Mouse (Mus musculus) intestine, embryonic 15.5 days (tissue): Measurements from ENCODE around the gene Eif2d. TPM values are rescaled to one million over a fixed set of nuclear protein-coding genes. Genes with fewer than 3 reads are reported as not detected.
"Not testable (repeated sequence)": the region's sequence is repeated elsewhere in the genome, so short reads cannot be mapped to it uniquely, and the experiment has no call there.

Experiments
- ATAC-seq: fragments of 200-750 bp; cut with Nextera tagmentation; 2 replicates; pipeline ENCODE4 v1.8.0; 2017; ENCODE audit warnings: moderate TSS enrichment, moderate library complexity
- H3K27ac ChIP-seq: fragments of 300-500 bp; sonication (generic); 2 replicates; pipeline ENCODE4 v1.5.1; 2015; ENCODE audit warnings: mild to moderate bottlenecking, inconsistent platforms
- H3K27me3 ChIP-seq: fragments of 300-500 bp; sonication (generic); replicated peaks from 2 replicates; pipeline ENCODE4 v1.6.1; 2015; ENCODE audit warnings: inconsistent platforms
- H3K36me3 ChIP-seq: fragments of 300-500 bp; sonication (generic); 2 replicates; pipeline ENCODE4 v1.6.1; 2015; ENCODE audit warnings: inconsistent platforms
- H3K4me1 ChIP-seq: fragments of 300-500 bp; sonication (generic); replicated peaks from 2 replicates; pipeline ENCODE4 v1.6.1; 2015; ENCODE audit warnings: inconsistent platforms
- H3K4me2 ChIP-seq: fragments of 300-500 bp; sonication (generic); replicated peaks from 2 replicates; pipeline ENCODE4 v1.6.1; 2015; ENCODE audit warnings: mild to moderate bottlenecking, inconsistent platforms
- H3K4me3 ChIP-seq: fragments of 300-500 bp; sonication (generic); replicated peaks from 2 replicates; pipeline ENCODE4 v1.5.1; 2015; ENCODE audit warnings: inconsistent platforms
- H3K9ac ChIP-seq: fragments of 300-500 bp; sonication (generic); 2 replicates; pipeline ENCODE4 v1.6.1; 2015; ENCODE audit warnings: inconsistent platforms
- H3K9me3 ChIP-seq: fragments of 300-500 bp; sonication (generic); 2 replicates; pipeline ENCODE4 v1.6.1; 2016; ENCODE audit warnings: inconsistent platforms
- WGBS: fragments of 180-500 bp; shearing (Covaris S2); methylation state at CpG from one replicate; pipeline ENCODE4 v1.1.7; 2015; 5-methylcytosine and 5-hydroxymethylcytosine counted together
- polyA plus RNA-seq: library from polyadenylated mRNA; unstranded; fragments of >200 nt; fragmentation: Nextera tagmentation; extraction: Ambion mirVana; gene quantifications from 2 replicates; pipeline ENCODE4 v1.2.1, GENCODE M21; 2015

Eif2d gene
- polyA plus RNA-seq, 1 experiment from 2014 or later: 55.1 TPM

DNA sequence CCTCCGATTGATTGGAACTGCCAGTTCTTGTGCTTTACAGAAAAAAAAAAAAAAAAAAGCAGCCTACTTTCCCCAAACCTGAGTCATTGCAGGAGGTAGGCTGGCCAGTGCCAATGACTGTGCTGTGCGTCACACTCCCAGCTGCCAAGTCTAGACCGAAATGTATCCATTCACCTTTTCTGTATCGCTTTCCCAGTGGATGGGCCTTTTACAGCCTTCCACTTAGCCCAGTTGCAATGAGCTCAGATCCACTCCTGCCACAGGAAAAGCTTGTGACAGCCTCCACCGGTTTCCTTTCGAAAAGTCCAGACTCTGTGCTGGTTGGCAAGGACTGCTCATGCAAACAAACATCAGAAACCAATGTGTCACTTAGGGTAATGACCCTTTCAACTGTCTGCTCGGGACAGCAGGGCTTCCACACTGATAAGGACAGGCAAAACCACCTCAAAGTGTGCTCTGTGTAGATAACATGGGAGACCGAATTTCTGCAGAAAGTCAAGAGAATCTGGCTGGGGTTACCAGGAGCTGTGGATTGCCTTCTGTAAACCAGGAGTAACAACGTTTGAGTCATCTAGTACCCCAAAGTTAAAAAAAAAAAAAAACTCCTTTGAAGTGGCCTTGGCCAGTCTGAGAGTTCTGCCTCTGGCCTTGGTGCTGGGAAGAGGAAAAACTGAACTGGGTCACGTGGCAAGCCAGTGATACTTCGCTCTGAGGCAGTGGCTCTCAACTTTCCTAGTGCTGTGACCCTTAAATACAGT lies 26.8 kb upstream of the Eif2d start:
- H3K4me2 ChIP-seq: no peak overlapping the region
- peaks cover 7% of the 10 kb centered on the region for H3K36me3 ChIP-seq
- H3K27ac ChIP-seq: no peak overlapping the region
- no peaks in the 10 kb centered on the region for H3K27me3 ChIP-seq
- no peak overlapping the region for H3K9ac ChIP-seq
- H3K4me1 ChIP-seq: 0 out of 2 replicates have a peak, but pooled peaks cover 4% of the 10 kb centered on the region
- ATAC-seq: peak; percentile 67; the same call in 1 of the 2 replicates
- H3K9me3 ChIP-seq: no peaks in the 10 kb centered on the region
- WGBS: 57% methylated on average over 11 of the region's 11 CpGs
- H3K4me3 ChIP-seq: no peak overlapping the region

DNA sequence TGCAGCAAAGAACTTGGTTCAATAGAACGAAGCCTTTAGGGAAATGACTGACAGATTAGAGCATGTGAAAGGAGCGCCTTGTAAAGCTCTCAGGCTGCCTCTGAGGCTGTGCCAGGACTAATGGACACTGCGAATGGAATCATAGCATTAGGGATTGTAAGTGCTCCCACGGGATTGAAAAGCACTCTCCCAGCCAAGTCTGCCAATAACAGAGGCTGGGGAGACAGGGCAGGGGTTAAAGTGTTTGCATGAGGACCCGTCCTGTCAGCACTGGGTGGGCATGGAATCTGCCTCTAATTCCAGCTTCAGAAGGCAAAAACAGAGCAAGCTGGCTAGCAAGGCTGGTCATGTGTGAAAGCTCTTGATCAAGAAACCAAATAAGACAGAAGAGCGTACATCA lies 18.8 kb upstream of the Eif2d start:
- Histone ChIP-seq H3K27me3 (no peaks in the 10 kb centered on the region), H3K4me3 (no peak overlapping the region), H3K36me3 (peaks cover 4% of the 10 kb centered on the region; the same call in 1 of the 2 replicates), H3K9me3 (no peaks in the 10 kb centered on the region), H3K4me1 (peaks cover 3% of the 10 kb centered on the region), H3K4me2 (no peak overlapping the region), H3K9ac (no peak overlapping the region), H3K27ac (no peak overlapping the region)
- no peak for ATAC-seq
- WGBS: 67% methylated on average over 6 of the region's 6 CpGs

- WGBS: 72% methylated on average over 8 of the region's 8 CpGs
- no peak for ATAC-seq
- no peaks in the 10 kb centered on the region for H3K27me3 ChIP-seq
These were observed 17.9 kb upstream of the Eif2d start for GRCm38 (mm10) chr1:131134942-131135522.

GRCm38 (mm10) chr1:131135960-131136629 lies 16.9 kb upstream of the Eif2d start:
- H3K36me3 ChIP-seq: no peaks in the 10 kb centered on the region
- peaks cover 6% of the 10 kb centered on the region for H3K4me1 ChIP-seq
- no peak overlapping the region for H3K27ac ChIP-seq
- no peaks in the 10 kb centered on the region for H3K9me3 ChIP-seq
- no peaks in the 10 kb centered on the region for H3K27me3 ChIP-seq
- no peak overlapping the region for H3K9ac ChIP-seq
- ATAC-seq: no peak
- WGBS: 79% methylated on average over 10 of the region's 10 CpGs
- H3K4me2 ChIP-seq: no peak overlapping the region
- no peak overlapping the region for H3K4me3 ChIP-seq

More at GRCm38 (mm10) chr1:131134942-131135522, 17.9 kb upstream of the Eif2d start:
- no peak overlapping the region for H3K4me3 ChIP-seq
- no peaks in the 10 kb centered on the region for H3K36me3 ChIP-seq
- H3K9ac ChIP-seq: no peak overlapping the region
- peaks cover 6% of the 10 kb centered on the region for H3K4me1 ChIP-seq
- H3K9me3 ChIP-seq: no peaks in the 10 kb centered on the region
- H3K4me2 ChIP-seq: no peak overlapping the region
- H3K27ac ChIP-seq: no peak overlapping the region

- 26% methylated on average over 5 of the region's 5 CpGs for WGBS
- Histone ChIP-seq H3K4me3 (no peak overlapping the region), H3K27me3 (no peaks in the 10 kb centered on the region), H3K4me2 (0 out of 2 replicates have a peak overlapping the region, but pooled peaks have one; percentile 9), H3K9ac (no peak overlapping the region), H3K4me1 (peaks cover 6% of the 10 kb centered on the region), H3K27ac (no peak overlapping the region), H3K36me3 (no peaks in the 10 kb centered on the region), H3K9me3 (no peaks in the 10 kb centered on the region)
- ATAC-seq: no peak
These were observed 15.9 kb upstream of the Eif2d start for GRCm38 (mm10) chr1:131137111-131137510.

GRCm38 (mm10) chr1:131137717-131138118 lies 15.3 kb upstream of the Eif2d start:
- H3K4me1 ChIP-seq: peaks cover 6% of the 10 kb centered on the region
- peak; percentile 85 for ATAC-seq
- under 1% methylated on average over 34 of the region's 36 CpGs for WGBS
- peak overlapping the region; percentile 88; the same call in 1 of the 2 replicates for H3K27ac ChIP-seq
- H3K27me3 ChIP-seq: no peaks in the 10 kb centered on the region
- peak overlapping the region; percentile 87 for H3K4me2 ChIP-seq
- H3K9me3 ChIP-seq: no peaks in the 10 kb centered on the region
- peak overlapping the region; percentile 68 for H3K9ac ChIP-seq
- H3K4me3 ChIP-seq: peak overlapping the region; percentile 92
- no peaks in the 10 kb centered on the region for H3K36me3 ChIP-seq

- Histone ChIP-seq H3K9me3 (no peaks in the 10 kb centered on the region), H3K9ac (peak within 1 kb of the TSS; percentile 68), H3K4me1 (peaks cover 6% of the 10 kb centered on the region), H3K27ac (peak within 1 kb of the TSS; percentile 88), H3K36me3 (no peaks in the 10 kb centered on the region), H3K4me2 (peak within 1 kb of the TSS; percentile 87), H3K4me3 (peak within 1 kb of the TSS; percentile 92), H3K27me3 (no peaks in the 10 kb centered on the region)
- ATAC-seq: peak; percentile 99
- 3% methylated on average over 49 of the region's 49 CpGs for WGBS
These were observed 14.6 kb upstream of the Eif2d start, which contains the start of gene Dyrk3 for GRCm38 (mm10) chr1:131138191-131139016. TSS of gene Dyrk3 (minus strand) at chr1:131138340.

DNA sequence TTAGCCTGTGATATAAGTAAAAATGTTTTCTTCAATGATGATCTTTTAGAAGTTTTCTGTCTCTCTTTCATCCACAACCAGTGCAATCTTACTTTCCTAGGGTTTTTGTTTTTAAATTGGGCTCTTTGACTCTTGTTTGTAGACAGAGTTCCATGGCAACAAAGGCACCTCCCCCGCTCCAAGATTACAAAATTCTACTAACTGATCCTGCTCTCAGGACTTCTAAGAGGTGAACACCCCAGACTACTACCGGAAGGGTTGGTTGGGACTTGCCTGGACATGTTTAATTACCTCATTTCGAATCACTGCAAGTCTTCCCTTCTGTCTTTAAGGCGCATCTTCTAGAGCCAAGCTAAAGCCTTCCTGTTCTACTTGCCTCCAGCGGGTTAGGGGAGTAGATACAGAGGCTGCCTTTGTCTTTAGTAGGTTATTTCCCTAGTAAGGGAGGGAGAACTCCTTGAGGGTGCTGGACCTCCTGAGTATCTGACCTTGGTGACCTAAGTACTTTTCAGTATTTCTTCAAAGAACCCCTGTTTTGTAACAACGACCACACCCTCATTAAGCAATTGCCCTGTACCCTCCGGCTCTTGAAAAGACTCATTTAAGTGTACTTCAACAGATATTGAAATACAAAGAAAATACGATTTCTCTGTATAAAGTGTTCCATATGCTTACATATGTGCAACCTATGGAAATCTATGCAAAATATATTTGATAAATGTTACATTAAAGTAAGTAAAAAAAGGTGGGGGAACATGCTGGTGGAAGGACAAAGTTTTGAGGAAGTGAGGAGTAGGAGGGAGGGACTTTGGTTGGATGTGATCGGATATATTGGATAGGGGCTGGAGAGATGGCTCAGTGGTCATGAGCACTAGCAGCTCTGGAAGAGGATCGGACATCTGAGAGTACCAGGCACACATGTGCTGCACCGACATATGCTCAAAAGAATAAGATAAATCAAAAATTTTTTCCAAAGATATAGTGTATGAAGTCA lies 13.6 kb upstream of the Eif2d start:
- H3K4me1 ChIP-seq: peaks cover 6% of the 10 kb centered on the region
- peak overlapping the region; percentile 87 for H3K4me2 ChIP-seq
- peak overlapping the region; percentile 92; the same call in 1 of the 2 replicates for H3K4me3 ChIP-seq
- no peak for ATAC-seq
- no peaks in the 10 kb centered on the region for H3K9me3 ChIP-seq
- H3K9ac ChIP-seq: peak overlapping the region; percentile 68
- no peaks in the 10 kb centered on the region for H3K27me3 ChIP-seq
- 61% methylated on average over 11 of the region's 11 CpGs for WGBS
- H3K27ac ChIP-seq: peak overlapping the region; percentile 88; the same call in 1 of the 2 replicates
- no peaks in the 10 kb centered on the region for H3K36me3 ChIP-seq

DNA sequence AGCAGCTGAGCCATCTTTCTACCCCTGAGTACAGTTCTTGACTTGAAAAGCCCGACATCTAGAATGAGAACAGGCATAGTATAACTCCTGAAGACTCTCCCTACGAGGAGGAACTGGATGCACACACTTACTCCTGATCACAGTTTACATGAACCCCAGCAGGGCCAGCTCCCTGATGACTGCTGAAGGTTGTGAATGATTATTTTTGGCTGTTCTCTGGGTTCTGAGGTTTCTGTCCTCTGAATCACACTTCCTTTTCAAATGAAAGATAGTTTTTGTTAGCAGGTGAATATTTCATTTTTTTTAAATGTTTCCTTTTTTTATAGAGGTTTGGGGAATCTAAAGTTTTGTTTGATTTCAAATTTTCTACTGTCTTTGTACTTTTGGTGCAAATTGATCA lies 11.5 kb upstream of the Eif2d start:
- H3K4me2 ChIP-seq: no peak overlapping the region
- no peaks in the 10 kb centered on the region for H3K36me3 ChIP-seq
- H3K9me3 ChIP-seq: no peaks in the 10 kb centered on the region
- H3K27me3 ChIP-seq: no peaks in the 10 kb centered on the region
- no peak for ATAC-seq
- H3K9ac ChIP-seq: no peak overlapping the region
- no peak overlapping the region for H3K4me3 ChIP-seq
- 47% methylated on average over 2 of the region's 2 CpGs for WGBS
- no peak overlapping the region for H3K27ac ChIP-seq
- peaks cover 4% of the 10 kb centered on the region for H3K4me1 ChIP-seq

DNA sequence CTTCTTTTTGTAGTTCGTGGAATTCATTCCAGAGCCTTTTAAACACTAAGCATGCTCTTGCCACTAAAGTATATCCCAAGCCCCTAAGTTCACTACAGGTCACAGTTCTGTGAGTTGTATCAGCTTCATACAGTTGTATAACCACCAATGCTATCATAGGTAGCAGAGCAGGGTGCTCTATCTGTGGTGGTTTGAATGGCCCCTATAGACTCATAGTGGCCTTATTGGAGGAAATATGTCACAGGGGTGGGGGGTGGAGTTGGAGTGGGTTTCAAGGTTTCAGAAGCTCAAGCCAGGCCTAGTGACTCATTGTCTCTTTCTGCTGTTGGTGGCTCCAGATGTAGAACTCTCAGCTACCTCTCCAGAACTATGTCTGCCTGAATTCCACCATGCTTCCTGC lies 10.5 kb upstream of the Eif2d start:
- H3K4me2 ChIP-seq: no peak overlapping the region
- no peak overlapping the region for H3K9ac ChIP-seq
- H3K4me1 ChIP-seq: peaks cover 4% of the 10 kb centered on the region
- no peaks in the 10 kb centered on the region for H3K9me3 ChIP-seq
- no peaks in the 10 kb centered on the region for H3K27me3 ChIP-seq
- WGBS: 74% methylated on average over 1 of the region's 1 CpGs
- no peaks in the 10 kb centered on the region for H3K36me3 ChIP-seq
- no peak overlapping the region for H3K27ac ChIP-seq
- no peak overlapping the region for H3K4me3 ChIP-seq
- ATAC-seq: no peak

DNA sequence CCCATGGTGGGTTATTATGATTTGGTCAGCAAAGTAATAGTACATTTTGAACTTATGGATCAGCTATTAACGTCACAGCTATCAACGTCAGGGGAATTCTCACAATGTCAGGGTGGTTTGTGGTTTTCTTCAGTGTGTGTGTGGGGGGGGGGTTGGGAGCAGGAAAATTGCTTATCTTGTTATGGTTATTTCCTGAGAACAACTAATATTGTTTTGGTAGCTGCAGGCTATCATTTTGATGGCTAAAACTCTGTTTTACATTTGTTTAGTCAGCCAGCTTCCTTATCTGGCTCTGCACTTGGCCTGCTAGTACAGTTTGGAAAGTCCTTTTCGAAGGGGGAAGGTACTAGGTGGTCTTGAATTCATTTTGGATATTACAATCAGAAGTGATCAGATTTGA lies 7.8 kb upstream of the Eif2d start:
- H3K4me2 ChIP-seq, H3K27ac ChIP-seq, H3K4me1 ChIP-seq, ATAC-seq, H3K9ac ChIP-seq, H3K36me3 ChIP-seq, H3K4me3 ChIP-seq, H3K9me3 ChIP-seq, H3K27me3 ChIP-seq: not testable (repeated sequence)
- 91% methylated on average over 3 of the region's 3 CpGs for WGBS
